Mouse (Mus musculus) midbrain, embryonic 11.5 days (tissue): ENCODE results near the gene Atp2a2. TPM values are rescaled to one million over a fixed set of nuclear protein-coding genes. Genes with fewer than 3 reads are reported as not detected.
"Not testable (repeated sequence)": the region's sequence is repeated elsewhere in the genome, so short reads cannot be mapped to it uniquely, and the experiment has no call there.

Experiments
- ATAC-seq: fragments of 200-750 bp; cut with Nextera tagmentation; 2 replicates; pipeline ENCODE4 v1.8.0; 2017; ENCODE audit warnings: moderate TSS enrichment, moderate library complexity; ENCODE audit not compliant: low FRiP score
- DNase-seq: peaks from one replicate; pipeline ENCODE4 v3.0.0; 2015; ENCODE audit warnings: low spot score; ENCODE audit errors: missing footprints
- H3K27ac ChIP-seq: fragments of 300-500 bp; sonication (generic); 2 replicates; pipeline ENCODE4 v1.5.1; 2014; ENCODE audit warnings: low read depth, low read length
- H3K27me3 ChIP-seq: fragments of 300-500 bp; sonication (generic); 2 replicates; pipeline ENCODE4 v1.6.1; 2014; ENCODE audit warnings: mild to moderate bottlenecking, low read length, moderate library complexity, mixed read lengths; ENCODE audit not compliant: control insufficient read depth, insufficient read depth
- H3K36me3 ChIP-seq: fragments of 300-500 bp; sonication (generic); 2 replicates; pipeline ENCODE4 v1.6.1; 2014; ENCODE audit warnings: mild to moderate bottlenecking, low read length, moderate library complexity, mixed read lengths; ENCODE audit not compliant: control insufficient read depth, insufficient read depth
- H3K4me1 ChIP-seq: fragments of 300-500 bp; sonication (generic); 2 replicates; pipeline ENCODE4 v1.6.1; 2014; ENCODE audit warnings: low read length; ENCODE audit not compliant: control insufficient read depth, insufficient read depth
- H3K4me2 ChIP-seq: fragments of 300-500 bp; sonication (generic); 2 replicates; pipeline ENCODE4 v1.6.1; 2014; ENCODE audit warnings: mild to moderate bottlenecking, moderate library complexity
- H3K4me3 ChIP-seq: fragments of 300-500 bp; sonication (generic); 2 replicates; pipeline ENCODE4 v1.5.1; 2014; ENCODE audit warnings: low read depth, low read length
- H3K9ac ChIP-seq: fragments of 300-500 bp; sonication (generic); 2 replicates; pipeline ENCODE4 v1.6.1; 2014; ENCODE audit warnings: low read length
- H3K9me3 ChIP-seq: fragments of 300-500 bp; sonication (generic); 2 replicates; pipeline ENCODE4 v1.6.1; 2016; ENCODE audit warnings: low read length; ENCODE audit not compliant: control insufficient read depth
- WGBS: fragments of 180-500 bp; shearing (Covaris S2); extraction: QIAGEN DNeasy Blood & Tissue Kit; methylation state at CpG from one replicate; pipeline ENCODE4 v1.1.7; 2014; 5-methylcytosine and 5-hydroxymethylcytosine counted together
- polyA plus RNA-seq: library from polyadenylated mRNA; unstranded; fragments of >200 nt; fragmentation: Nextera tagmentation; extraction: Ambion mirVana; gene quantifications from 2 replicates; pipeline ENCODE4 v1.2.1, GENCODE M21; 2014

Atp2a2 gene
- polyA plus RNA-seq, 1 experiment from 2014 or later: 43.4 TPM

DNA sequence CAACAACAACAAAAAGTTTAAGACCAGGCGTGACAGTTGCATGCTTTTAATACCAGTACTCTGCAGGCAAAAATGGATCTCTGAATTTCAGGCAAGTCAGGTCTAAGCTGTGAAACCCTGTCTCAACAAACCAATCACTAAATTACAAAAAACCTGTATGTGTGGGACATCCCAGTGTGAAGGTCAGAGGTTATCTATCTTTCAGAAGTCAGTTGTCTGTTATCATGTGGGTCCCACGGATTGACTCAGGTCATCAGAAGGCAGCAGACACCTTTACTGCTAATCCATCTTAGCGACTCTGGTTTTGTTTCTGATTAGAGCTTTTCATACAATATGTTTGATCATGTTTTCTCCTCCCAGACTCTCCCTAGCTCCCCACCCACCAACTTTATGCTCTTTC is 25.9 kb downstream of the Atp2a2 start:
- no peak overlapping the region for H3K4me3 ChIP-seq
- H3K27ac ChIP-seq: no peak overlapping the region
- no peaks in the 10 kb centered on the region for H3K9me3 ChIP-seq
- H3K4me1 ChIP-seq: no peaks in the 10 kb centered on the region
- H3K4me2 ChIP-seq: no peak overlapping the region
- peaks cover 10% of the 10 kb centered on the region for H3K36me3 ChIP-seq
- DNase-seq: no peak
- ATAC-seq: no peak
- no peaks in the 10 kb centered on the region for H3K27me3 ChIP-seq
- WGBS: 84% methylated on average over 3 of the region's 3 CpGs
- H3K9ac ChIP-seq: no peak overlapping the region

DNA sequence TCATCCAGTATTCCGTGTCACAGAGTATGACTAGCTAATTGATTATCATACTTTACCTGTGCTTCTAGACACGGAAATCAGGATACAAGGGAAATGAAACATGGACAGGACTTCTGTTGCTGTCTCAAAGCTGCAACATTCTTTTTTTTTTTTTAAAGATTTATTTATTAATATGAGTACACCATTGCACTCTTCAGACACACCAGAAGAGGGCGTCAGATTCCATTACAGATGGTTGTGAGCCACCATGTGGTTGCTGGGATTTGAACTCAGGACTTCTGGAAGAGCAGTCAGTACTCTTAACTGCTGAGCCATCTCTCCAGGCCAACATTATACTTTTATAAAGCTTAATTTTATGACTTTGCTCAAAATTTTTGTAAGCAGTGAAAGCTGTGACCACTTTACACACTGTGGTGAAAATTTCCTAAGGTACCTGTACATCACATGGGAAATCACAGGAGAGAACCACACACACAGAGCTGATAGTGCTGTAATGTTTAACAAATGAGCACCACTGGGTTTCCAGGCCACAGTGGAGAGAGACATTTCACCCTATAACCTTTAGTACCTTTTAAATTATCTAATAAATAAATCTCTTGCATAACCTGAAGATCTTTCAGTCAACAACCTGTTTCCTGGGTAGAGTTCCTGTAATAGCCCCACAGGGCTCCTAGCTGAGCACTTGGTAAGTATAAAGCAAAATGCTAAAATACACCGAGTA is 27.2 kb downstream of the Atp2a2 start:
- Histone ChIP-seq H3K4me3 (no peak overlapping the region), H3K9ac (no peak overlapping the region), H3K27me3 (no peaks in the 10 kb centered on the region), H3K9me3 (no peaks in the 10 kb centered on the region), H3K4me1 (no peaks in the 10 kb centered on the region), H3K36me3 (peaks cover 10% of the 10 kb centered on the region), H3K27ac (no peak overlapping the region), H3K4me2 (no peak overlapping the region)
- no peak for DNase-seq
- WGBS: 91% methylated on average over 4 of the region's 4 CpGs
- ATAC-seq: no peak

DNA sequence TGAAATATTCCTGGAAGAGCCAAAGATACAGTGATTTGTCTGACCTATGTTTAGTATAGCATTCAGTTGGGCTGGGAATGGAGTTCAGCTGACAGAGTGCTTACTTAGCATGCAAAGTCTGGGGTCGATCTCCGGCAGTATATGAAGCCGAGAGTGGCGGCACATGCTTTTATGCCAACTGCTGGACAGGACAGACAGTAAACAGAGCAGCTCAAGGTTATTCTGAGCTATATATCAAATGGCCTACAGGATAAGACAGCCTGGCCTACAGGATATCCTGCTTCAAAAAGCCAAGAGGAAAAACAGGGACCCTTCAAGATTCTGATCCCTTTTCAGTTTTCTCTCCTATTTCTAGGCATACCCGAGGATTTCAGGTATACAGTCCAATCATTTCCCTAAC is 30.4 kb downstream of the Atp2a2 start:
- H3K4me2 ChIP-seq: no peak overlapping the region
- H3K9ac ChIP-seq: no peak overlapping the region
- peaks cover 31% of the 10 kb centered on the region for H3K36me3 ChIP-seq
- H3K27ac ChIP-seq: no peak overlapping the region
- no peaks in the 10 kb centered on the region for H3K27me3 ChIP-seq
- no peak for ATAC-seq
- no peaks in the 10 kb centered on the region for H3K9me3 ChIP-seq
- no peaks in the 10 kb centered on the region for H3K4me1 ChIP-seq
- H3K4me3 ChIP-seq: no peak overlapping the region
- WGBS: 93% methylated on average over 5 of the region's 5 CpGs
- no peak for DNase-seq

DNA sequence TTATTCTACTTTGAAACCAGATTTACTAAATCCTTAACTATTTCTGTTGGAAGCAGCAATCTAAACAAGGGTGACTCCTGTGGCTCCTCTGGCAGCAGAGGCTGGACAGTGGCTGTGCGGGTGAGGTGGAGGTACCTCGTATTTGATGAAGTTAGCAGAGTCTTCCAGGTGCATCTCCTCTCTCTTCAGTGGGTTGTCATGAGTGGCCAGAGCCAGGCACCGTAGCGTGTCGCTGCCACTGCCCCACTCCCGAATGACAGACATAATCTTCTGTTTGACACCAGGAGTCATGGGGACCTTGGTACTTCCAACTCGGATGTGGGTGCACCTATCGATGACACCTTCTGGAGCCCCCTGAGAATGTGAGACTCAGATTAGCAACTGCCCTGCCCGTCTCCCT is 40.6 kb downstream of the Atp2a2 start:
- Histone ChIP-seq H3K36me3 (peaks cover 60% of the 10 kb centered on the region), H3K4me1 (no peaks in the 10 kb centered on the region), H3K4me3 (no peak overlapping the region), H3K27me3 (no peaks in the 10 kb centered on the region), H3K4me2 (no peak overlapping the region), H3K9me3 (no peaks in the 10 kb centered on the region), H3K9ac (no peak overlapping the region), H3K27ac (no peak overlapping the region)
- no peak for DNase-seq
- ATAC-seq: no peak
- 96% methylated on average over 9 of the region's 9 CpGs for WGBS

DNA sequence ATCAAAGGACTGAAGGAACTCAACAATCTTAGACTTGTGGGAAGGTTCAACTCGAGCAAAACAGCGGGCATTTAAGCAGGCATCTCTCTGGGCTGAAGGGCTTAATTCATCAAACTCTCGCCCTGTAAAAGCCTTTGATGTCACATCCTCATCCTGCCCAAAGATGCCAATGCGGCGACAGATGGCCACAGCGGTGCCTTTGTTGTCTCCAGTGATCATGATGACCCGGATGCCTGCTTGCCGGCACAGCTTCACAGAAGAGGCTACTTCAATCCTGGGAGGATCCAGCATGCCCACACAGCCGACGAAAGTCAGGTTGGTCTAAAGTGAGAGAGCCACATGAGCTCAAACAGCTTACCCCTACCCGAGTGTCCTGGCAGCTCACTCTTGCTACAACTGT is 41.4 kb downstream of the Atp2a2 start:
- ATAC-seq (no peak), DNase-seq (no peak)
- no peak overlapping the region for H3K4me3 ChIP-seq
- WGBS: 89% methylated on average over 11 of the region's 11 CpGs
- no peaks in the 10 kb centered on the region for H3K4me1 ChIP-seq
- H3K27ac ChIP-seq: no peak overlapping the region
- no peak overlapping the region for H3K9ac ChIP-seq
- H3K27me3 ChIP-seq: no peaks in the 10 kb centered on the region
- H3K9me3 ChIP-seq: no peaks in the 10 kb centered on the region
- peaks cover 61% of the 10 kb centered on the region for H3K36me3 ChIP-seq
- no peak overlapping the region for H3K4me2 ChIP-seq

DNA sequence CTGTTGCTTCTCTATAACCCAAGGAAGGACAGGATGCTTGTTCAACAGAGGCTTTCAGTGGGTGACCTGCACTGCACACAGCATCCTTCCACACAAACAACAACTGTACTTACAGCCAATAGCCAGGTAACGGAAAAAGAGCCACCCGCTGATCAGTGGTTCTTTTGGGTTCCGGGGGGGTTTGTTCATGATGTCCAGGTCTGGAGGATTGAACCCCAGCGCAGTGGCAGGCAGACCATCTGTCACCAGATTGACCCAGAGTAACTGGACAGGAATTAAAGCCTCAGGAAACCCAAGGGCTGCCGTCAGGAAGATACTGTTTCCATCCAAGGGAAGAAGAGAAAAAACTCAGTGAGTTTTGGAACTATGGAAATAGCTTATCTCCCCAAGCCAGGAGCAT is 42.7 kb downstream of the Atp2a2 start:
- H3K4me1 ChIP-seq: no peaks in the 10 kb centered on the region
- no peaks in the 10 kb centered on the region for H3K27me3 ChIP-seq
- DNase-seq: no peak
- no peak overlapping the region for H3K27ac ChIP-seq
- no peak overlapping the region for H3K4me2 ChIP-seq
- H3K9ac ChIP-seq: no peak overlapping the region
- H3K4me3 ChIP-seq: no peak overlapping the region
- no peaks in the 10 kb centered on the region for H3K9me3 ChIP-seq
- H3K36me3 ChIP-seq: peaks cover 61% of the 10 kb centered on the region
- 94% methylated on average over 5 of the region's 5 CpGs for WGBS
- no peak for ATAC-seq

DNA sequence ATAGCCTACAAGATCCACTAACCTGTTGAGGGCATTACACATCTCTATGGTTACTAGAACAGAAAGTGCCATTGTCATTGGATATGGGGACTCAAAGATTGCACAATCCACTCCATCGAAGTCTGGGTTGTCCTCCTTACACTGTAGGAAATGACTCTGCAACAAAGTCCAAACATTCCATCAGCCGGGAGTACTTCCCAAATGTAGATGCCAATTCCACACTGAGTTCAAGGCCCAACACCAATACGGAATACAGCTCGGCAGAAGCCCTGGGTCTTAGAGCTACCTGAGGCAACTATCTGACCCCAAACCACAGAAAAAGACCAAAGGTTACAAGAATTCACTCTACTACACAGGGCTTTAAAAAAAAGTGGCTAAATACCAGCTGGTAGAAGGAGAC is 44.0 kb downstream of the Atp2a2 start:
- H3K9me3 ChIP-seq: no peaks in the 10 kb centered on the region
- H3K4me3 ChIP-seq: no peak overlapping the region
- H3K27me3 ChIP-seq: no peaks in the 10 kb centered on the region
- no peak overlapping the region for H3K27ac ChIP-seq
- DNase-seq (no peak), ATAC-seq (no peak)
- no peaks in the 10 kb centered on the region for H3K4me1 ChIP-seq
- H3K36me3 ChIP-seq: peaks cover 58% of the 10 kb centered on the region
- WGBS: 91% methylated on average over 4 of the region's 4 CpGs
- no peak overlapping the region for H3K9ac ChIP-seq
- H3K4me2 ChIP-seq: no peak overlapping the region

DNA sequence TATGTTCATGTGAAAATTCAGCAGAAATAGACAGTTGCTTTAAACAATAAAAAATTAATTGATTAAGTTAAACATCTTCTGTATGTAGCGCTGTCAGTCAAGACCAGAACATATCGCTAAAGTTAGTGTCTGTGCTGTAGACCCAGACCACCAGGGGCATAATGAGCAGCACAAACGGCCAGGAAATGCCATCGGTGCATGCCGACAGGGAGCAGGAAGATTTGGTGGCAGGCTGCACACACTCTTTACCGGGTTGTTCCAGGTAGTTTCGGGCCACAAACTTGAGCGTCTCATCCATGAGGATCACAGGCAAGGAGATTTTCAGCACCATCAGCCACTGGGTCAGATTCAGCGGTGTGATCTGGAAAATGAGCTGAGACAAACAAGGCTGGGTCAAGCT is 45.0 kb downstream of the Atp2a2 start:
- not testable (repeated sequence) for H3K4me2 ChIP-seq, H3K27ac ChIP-seq, H3K4me1 ChIP-seq, H3K27me3 ChIP-seq, ATAC-seq, H3K4me3 ChIP-seq, H3K9ac ChIP-seq, H3K9me3 ChIP-seq, DNase-seq
- H3K36me3 ChIP-seq: peaks cover 58% of the 10 kb centered on the region
- WGBS: 88% methylated on average over 9 of the region's 9 CpGs

DNA sequence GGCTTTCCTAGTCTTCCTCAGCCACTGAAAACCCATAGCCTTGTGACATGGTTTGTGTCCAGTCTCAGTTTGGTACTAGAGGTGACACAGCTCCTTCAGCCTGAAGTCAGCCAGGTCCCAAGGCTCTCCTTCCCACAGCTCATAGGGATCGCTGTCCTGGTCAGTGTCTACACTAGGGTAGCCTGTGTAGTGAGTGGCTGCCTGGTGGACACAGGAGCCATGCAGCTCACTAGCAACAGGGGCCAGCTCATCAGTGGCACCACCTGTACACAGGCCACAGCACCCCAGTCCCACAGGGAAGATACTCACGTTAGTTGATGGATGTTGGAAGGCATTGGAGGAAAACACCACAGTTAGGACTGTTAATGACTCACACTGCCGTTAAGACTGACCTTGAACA is 46.4 kb downstream of the Atp2a2 start:
- 96% methylated on average over 3 of the region's 3 CpGs for WGBS
- Histone ChIP-seq H3K36me3 (peaks cover 48% of the 10 kb centered on the region), H3K4me2 (no peak overlapping the region), H3K9ac (no peak overlapping the region), H3K9me3 (no peaks in the 10 kb centered on the region), H3K27me3 (no peaks in the 10 kb centered on the region), H3K4me1 (no peaks in the 10 kb centered on the region), H3K27ac (no peak overlapping the region), H3K4me3 (no peak overlapping the region)
- no peak for DNase-seq
- ATAC-seq: no peak
